Mouse (Mus musculus) bone marrow, adult 2 months (tissue): ENCODE results near the gene Exoc3l2.

Experiments used
- CTCF ChIP-seq: fragments of 200-500 bp; IDR thresholded peaks from 2 replicates; pipeline ENCODE4 v1.5.1; 2011; ENCODE audit warnings: low read length, control low read depth; ENCODE audit not compliant: control insufficient read depth, insufficient read depth
- POLR2A ChIP-seq: fragments of 200-500 bp; IDR thresholded peaks from 2 replicates; pipeline ENCODE4 v1.6.1; 2011; ENCODE audit warnings: low read depth, mild to moderate bottlenecking, control low read depth, low read length, borderline replicate concordance; ENCODE audit not compliant: control insufficient read depth

DNA sequence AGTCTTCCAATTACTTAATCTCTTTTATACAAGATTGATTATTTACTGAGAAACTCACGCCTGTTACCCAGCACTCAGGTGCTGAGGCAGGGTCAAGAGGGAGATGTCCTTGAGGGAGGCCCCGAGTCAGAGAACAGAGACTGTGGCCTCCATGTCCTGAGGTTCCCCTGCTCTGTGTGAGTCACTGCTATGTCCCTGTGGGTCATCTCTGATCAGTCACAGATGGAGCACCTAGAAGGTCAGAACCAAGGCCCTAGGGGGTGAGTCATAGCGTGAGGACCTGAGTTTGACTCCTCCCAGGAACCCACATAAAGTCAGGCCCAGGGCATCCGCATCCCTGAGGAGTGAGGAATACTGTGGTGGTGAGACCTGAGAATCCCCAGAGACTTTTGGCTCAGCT is 38.5 kb downstream of the Exoc3l2 start:
- TF ChIP-seq POLR2A (no peak), CTCF (no peak)
